Mouse (Mus musculus): ENCODE results near the gene Sarnp.

DNA sequence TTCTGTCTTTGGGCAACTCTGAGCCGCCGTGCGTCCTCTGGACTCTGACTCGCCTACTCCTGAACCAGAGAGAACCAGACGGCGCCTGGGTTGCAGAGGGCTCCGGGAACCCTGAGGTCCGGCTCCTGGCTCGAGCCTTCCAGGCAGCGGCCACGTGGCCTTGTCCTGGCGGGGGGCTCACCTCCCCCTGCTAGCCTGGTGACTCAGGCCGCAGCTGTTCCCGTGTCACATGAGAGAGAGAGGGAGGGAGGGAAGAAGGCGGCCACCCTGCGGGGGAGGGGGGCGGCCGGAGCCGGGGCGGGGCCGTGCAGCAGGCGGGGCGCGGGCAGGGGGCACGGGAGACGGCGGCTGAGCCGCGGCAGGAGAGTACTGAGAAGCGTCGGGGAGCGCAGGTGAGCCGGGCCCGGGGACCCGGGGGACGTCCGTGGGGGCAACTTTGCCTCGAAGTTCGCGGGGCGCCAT lies 92.5 kb downstream of the Sarnp start:
- TF ChIP-seq POLR2A (IDR thresholded peaks at IDR 0.05; ENCODE audit: insufficient read length, low read depth) (peak; percentile 81), TCF12 (IDR thresholded peaks at IDR 0.05; ENCODE audit: insufficient read depth, poor library complexity, severe bottlenecking) (peak; percentile 87), POLR2AphosphoS2 (IDR thresholded peaks at IDR 0.05; ENCODE audit: insufficient read length, low read depth) (peak; percentile 54), CEBPB (IDR thresholded peaks at IDR 0.05; ENCODE audit: insufficient read depth, poor library complexity, severe bottlenecking) (no peak), MYOG (IDR thresholded peaks at IDR 0.05; ENCODE audit: control insufficient read depth in 1 of 3, insufficient read depth in 1 of 3, insufficient read length in 2 of 3, low read depth in 2 of 3) (peak; percentile 74 to 97 (median 96)), MAX (IDR thresholded peaks at IDR 0.05; ENCODE audit: low read depth) (peak; percentile 75)
